Mouse (Mus musculus): Measurements from ENCODE around the gene Tsnaxip1.
"Not testable (repeated sequence)": the region's sequence is repeated elsewhere in the genome, so short reads cannot be mapped to it uniquely, and the experiment has no call there.

Tsnaxip1 gene

DNA sequence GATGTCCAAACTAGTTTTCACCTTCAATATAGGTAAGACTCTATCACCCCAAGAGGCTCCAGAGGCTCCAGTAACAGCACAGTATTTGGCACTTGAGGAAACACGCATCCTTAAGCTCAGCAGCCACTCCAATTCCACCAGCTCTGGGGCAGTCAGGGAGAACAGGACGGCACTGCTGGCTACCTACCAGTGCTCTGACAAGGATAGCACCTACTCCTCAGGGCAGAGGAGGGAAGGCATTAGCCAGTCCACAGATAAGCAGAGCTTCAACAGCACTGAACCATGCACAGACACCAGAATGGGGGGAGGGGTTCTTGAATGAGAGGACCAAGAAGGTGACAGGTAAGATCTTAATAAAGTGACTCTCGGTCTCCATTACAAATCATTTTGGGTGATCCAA is 7.9 kb upstream of the Tsnaxip1 start:
- no peak for DNase-seq (ENCODE audit: low spot score)

DNA sequence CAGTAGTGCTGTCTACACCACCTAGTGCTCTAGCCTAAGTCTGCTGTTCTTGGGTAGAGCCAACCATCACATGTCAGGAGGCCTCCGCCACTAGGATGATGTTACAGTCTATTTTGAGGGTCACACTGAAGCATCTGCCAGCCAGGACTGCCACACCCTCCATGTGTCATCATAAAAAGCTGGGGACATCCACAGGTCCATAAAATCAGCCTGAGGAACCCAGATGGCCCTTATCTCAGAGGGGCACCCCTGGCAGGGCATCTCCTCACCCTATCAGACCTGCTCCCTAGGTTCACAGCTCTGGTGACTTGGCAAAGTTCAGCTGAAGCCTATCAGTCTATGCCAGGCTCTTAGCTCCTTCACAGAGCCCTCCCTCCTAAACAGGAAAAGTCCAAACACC is 6.6 kb upstream of the Tsnaxip1 start:
- DNase-seq (ENCODE audit: low spot score): no peak

- no peak for DNase-seq (ENCODE audit: low spot score)
Measured at GRCm38 (mm10) chr8:105825506-105825905, 2.0 kb upstream of the Tsnaxip1 start.

- DNase-seq (ENCODE audit: low spot score): no peak
Measured at GRCm38 (mm10) chr8:105826379-105826778, 1.2 kb upstream of the Tsnaxip1 start.

DNA sequence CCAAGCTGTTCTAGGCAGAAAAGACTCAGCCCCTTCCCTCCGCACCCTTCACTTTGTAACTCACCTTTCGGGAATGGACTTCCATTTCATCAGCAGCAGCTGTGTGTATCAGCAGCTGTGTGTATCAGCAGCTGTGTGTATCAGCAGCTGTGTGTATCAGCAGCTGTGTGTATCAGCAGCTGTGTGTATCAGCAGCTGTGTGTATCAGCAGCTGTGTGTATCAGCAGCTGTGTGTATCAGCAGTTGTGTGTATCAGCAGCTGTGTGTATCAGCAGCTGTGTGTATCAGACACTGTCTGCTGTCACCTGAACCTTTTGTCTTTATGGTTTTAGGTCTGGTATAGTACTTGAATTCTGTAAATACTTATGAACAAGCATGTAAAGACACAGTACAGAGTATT is 6.2 kb downstream of the Tsnaxip1 start:
- not testable (repeated sequence) for DNase-seq (ENCODE audit: low spot score)

DNA sequence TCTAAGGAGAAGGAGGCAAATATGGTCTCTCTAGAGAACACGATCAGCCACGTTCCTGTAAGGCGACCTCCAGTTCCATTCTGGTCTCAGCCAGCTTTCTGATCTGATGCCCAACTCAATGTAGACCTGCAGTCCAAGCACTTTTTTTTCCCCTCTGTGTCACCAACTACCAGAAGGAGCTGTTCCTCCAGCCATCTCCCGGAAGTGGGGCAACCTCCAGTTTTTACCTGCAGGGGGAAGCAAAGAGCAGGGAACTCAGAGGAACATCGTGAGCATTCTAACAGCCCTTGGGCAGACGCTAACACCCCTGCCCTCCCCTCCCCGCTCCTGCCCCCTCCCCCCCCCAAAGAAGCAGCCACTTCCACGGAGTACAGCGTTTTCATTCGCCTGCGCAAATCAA is 7.8 kb downstream of the Tsnaxip1 start:
- DNase-seq (ENCODE audit: low spot score): peak; percentile 62

DNA sequence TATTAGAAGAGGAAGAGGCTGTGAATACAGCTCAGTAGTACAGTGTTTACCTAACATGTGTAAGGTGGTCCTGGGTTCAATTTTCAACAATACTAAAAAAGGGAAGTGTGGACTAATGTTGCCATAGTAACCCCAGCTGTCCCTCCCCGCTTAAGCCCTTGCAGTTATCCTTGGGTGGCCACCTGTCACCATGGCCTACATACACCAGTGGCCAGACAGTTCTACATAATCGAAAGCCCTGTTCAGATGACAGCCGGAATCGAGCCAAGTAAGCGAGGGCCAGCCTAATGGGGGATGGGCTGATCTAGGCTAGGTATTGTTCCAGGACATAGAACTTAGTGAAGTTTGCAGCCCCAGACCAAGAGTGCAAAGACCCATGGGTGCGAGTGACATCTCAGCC is 9.5 kb downstream of the Tsnaxip1 start:
- DNase-seq (ENCODE audit: low spot score): no peak

GRCm38 (mm10) chr8:105839209-105839608 is 11.7 kb downstream of the Tsnaxip1 start:
- no peak for DNase-seq (ENCODE audit: low spot score)

GRCm38 (mm10) chr8:105846678-105847077 is 19.1 kb downstream of the Tsnaxip1 start:
- DNase-seq (ENCODE audit: low spot score): no peak

DNA sequence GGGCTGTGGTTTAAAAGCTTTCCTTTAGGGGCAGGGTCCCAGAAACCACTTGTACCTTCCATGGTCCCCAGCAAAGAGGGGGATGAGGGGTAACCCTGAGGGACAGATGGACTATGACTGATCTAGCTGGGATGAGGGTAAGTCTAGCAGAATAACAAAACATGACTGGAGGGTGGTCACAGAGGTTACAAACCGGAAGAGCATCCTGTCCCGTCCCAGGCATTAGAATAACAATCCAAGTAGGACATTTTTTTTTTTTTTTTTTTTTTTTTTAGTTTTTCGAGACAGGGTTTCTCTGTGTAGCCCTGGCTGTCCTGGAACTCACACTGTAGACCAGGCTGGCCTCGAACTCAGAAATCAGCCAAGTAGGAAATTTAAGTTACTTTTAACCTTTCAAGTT is 22.5 kb downstream of the Tsnaxip1 start:
- no peak for DNase-seq (ENCODE audit: low spot score)

- no peak for DNase-seq (ENCODE audit: low spot score)
Measured at GRCm38 (mm10) chr8:105850611-105851010, 23.1 kb downstream of the Tsnaxip1 start.

DNA sequence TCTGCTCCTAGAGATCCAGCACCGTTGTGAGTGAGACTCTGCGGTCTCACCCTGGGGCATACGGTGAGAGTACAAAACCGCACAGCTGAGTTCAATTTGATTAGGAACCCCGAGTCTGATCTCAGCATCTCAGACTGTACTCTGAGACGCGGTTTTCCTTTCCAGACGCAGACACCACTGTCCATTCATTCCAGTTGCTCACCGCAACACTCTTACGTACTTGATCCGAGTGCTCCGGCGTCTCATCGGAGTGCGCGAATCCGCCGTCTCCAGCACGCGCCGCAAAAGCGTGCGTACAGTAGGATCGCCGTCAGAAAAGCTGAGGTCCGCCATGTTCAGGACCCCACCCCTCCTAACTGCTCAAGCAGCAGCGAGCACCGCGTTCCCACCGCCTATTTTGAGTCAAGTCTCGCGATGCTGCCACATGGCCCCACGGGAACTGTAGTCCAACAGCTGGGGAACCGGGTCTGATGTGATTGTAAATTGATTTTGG is 24.2 kb downstream of the Tsnaxip1 start:
- DNase-seq (ENCODE audit: low spot score): peak; percentile 82

DNA sequence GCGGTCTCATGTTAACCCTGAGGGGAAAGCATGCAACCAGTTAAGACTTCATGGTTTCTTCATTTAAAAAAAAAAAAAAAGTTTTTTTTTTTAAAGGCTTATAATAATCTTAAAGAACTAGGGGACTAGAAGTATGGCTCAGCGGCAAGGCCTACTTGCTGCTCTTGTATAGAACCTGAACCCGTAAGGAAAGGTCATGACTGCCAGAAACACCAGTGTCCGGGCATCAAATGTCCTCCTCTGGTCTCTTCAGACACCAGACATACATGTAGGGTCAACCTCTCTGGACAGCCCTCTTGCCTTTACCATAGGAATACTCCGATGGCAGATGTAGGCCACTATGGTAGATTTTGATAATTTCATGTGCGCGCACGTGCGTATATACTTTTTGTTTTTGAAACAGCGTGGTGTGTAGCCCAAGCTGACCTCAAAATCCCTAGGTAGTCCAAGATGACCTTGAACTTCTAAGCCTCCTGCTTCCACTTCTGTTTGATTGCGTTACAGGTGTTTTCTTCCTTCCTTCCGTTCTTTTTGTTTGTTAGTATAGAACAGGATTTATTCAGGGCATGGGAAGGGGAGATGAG is 24.7 kb downstream of the Tsnaxip1 start:
- DNase-seq (ENCODE audit: low spot score): no peak

DNA sequence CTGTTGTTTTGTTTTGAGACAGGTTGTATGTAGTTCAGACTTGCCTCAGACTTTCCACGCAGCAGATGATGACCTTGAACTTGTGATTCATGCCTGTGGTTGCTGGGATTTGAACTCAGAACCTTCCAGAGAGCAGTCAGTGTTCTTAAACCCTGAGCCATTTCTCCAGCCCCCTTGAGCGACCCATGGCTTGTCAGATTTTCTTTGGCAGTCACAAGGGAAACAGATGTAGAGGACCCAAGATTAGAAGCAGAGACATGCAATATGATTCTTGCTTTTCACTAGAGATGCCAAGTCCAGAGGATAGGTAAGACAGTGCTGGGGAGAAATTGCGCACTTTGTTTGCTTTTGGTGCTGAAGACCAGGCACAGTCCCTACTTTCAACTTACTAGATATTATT is 25.6 kb downstream of the Tsnaxip1 start, which contains the start of gene Cenpt:
TSS of gene Cenpt (minus strand) at position 101 of the 400 bp plus-strand sequence.
- no peak for DNase-seq (ENCODE audit: low spot score)

DNA sequence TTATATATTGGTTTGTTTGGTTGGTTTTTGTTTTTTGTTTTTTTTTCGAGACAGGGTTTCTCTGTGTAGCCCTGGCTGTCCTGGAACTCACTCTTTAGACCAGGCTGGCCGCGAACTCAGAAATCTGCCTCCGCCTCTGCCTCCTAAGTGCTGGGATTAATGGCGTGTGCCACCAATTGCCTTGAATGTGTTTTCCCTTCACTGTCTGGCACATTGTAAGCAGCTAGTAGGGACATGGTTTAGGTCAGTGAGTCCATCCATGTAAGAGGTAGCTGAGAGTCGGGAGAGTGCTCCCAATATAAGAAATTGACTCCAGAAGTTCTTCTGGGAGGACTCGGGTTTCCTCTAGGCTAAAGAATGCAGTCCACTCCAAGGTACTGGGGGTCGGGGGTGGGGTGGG is 26.8 kb downstream of the Tsnaxip1 start:
- DNase-seq (ENCODE audit: low spot score): no peak

DNA sequence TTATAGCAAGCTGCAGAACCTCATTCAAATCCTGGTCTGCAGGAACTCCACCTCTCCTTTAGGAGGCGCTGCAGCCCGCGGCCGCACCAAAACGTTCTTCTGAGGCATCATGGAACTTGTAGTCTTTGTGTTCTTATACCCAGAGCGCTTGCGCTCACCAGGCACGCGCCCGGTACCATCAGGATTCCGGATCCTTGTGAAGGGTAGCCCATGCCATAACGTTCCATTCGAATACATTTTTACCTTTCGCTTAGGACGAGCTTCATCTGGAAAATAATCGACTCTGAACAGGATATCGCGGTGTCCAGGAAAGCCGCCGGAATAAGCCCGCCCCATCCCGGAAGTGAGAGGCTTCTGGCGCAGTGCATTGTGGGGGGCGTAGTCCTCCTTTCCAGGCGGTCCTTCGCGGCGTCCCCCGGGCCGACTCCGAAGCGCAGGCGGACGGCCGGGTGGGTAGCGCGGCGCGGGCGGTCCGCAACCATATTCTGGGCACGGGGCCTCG is 27.2 kb downstream of the Tsnaxip1 start, which contains the start of gene Thap11:
TSS of gene Thap11 (plus strand) at position 418 of the 502 bp plus-strand sequence.
- peak; percentile 82 for DNase-seq (ENCODE audit: low spot score)

DNA sequence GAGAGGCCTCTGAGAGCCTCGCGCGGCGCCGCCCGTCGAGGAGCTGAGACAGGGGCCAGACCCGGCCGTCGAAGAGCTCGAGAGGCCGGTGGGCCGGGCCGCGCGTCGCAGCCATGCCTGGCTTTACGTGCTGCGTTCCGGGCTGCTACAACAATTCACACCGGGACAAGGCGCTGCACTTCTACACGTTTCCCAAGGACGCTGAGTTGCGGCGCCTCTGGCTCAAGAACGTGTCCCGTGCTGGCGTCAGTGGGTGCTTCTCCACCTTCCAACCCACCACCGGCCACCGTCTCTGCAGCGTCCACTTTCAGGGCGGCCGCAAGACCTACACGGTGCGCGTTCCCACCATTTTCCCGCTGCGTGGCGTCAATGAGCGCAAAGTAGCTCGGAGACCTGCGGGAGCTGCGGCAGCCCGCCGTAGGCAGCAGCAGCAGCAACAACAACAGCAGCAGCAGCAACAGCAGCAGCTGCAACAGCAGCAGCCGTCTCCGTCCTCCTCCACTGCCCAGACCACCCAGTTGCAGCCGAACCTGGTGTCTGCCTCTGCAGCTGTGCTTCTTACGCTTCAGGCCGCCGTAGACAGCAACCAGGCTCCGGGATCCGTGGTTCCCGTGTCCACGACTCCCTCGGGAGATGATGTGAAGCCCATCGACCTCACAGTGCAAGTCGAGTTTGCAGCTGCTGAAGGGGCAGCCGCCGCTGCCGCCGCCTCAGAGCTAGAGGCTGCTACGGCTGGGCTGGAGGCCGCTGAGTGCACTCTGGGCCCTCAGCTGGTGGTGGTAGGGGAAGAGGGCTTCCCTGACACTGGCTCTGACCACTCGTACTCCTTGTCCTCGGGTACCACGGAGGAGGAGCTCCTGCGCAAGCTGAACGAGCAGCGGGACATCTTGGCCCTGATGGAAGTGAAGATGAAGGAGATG is 28.0 kb downstream of the Tsnaxip1 start:
- DNase-seq (ENCODE audit: low spot score): no peak

DNA sequence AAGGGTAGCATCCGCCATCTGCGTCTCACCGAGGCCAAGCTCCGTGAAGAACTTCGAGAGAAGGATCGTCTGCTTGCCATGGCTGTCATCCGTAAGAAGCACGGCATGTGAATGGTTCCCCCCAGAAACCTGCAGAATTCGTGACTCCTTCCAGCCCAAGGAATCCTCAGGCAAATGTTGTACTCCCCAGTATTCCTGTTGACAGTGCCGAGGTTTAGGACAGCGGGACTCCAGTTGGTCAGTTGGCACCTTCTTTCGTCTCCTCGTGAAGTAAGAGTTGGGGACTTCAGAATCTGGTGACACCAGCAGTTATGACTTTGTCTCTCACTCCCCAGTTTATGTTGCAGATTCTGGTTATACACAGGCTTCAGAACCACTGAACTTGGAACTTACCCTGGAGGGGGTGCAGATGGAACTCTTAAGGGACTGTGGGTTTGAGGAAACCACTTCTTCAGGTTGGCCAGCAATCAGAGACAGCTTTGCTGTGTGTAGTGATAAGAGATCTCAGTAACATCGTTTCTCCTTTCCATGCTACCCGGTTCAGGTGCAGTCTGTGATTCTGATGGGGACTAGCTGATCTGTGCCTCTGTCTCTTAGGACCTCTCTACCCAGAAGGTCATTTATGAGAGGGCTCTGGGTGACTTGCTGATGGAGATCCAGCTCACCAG is 28.8 kb downstream of the Tsnaxip1 start:
- no peak for DNase-seq (ENCODE audit: low spot score)

DNA sequence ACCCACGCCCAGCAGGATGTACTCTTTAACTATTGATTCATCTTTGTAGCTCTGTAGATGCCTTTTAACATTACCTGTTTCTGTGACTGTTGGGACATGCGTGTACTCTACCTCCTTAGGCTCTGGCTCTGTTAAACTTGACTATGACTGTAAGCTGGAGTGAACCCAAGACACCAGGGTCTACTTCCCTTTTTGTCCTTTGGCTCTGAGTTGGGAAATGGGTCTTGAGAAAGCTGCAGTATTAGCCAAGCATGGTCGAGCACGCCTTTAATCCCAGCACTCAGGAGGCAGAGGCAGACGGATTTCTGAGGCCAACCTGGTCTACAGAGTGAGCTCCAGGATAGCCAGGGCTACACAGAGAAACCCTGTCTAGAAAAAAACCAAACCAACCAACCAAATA is 31.0 kb downstream of the Tsnaxip1 start:
- no peak for DNase-seq (ENCODE audit: low spot score)

DNA sequence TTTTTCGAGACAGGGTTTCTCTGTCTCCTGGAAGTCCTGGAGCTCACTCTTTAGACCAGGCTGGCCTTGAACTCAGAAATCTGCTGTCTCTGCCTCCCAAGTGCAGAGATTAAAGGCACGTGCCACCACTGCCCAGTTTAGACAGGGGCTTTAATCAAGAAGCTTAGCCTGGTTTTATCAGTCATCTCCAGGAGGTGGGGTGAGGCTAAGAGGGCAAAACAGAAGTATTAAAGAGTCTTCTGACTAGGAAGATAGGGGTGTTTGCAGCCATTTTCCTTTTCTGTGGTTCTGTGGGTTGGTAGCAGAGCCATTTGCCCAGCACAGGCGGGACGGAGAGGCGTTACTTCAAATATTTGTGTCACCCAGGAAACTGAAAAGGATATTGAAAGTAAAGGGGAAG is 31.8 kb downstream of the Tsnaxip1 start:
- no peak for DNase-seq (ENCODE audit: low spot score)

GRCm38 (mm10) chr8:105860143-105860981 is 32.8 kb downstream of the Tsnaxip1 start, which contains the start of gene Nutf2:
TSS of gene Nutf2 (plus strand) at chr8:105860580.
- DNase-seq (ENCODE audit: low spot score): peak; percentile 77

Data from ovary, postnatal 14 days (tissue).